Mouse (Mus musculus) neutrophil, adult 5-6 weeks (primary cell): ENCODE data around the gene Rpl7a. TPM values are rescaled to one million over a fixed set of nuclear protein-coding genes. Genes with fewer than 3 reads are reported as not detected.

ENCODE experiments used
- ATAC-seq: fragments of 151-379, 151-347 bp; 2 replicates; pipeline ENCODE4 v1.8.0; 2017; ENCODE audit warnings: mild to moderate bottlenecking, moderate TSS enrichment; ENCODE audit not compliant: insufficient number of reproducible peaks, poor library complexity, low FRiP score, severe bottlenecking; ENCODE audit errors: extremely low read depth
- total RNA-seq: library from RNA; stranded (forward); fragments of 200-1000 nt; gene quantifications from 2 replicates; pipeline ENCODE4 v1.2.3, GENCODE M21; 2017

Rpl7a gene
- total RNA-seq, 1 experiment from 2014 or later, result 711 TPM

DNA sequence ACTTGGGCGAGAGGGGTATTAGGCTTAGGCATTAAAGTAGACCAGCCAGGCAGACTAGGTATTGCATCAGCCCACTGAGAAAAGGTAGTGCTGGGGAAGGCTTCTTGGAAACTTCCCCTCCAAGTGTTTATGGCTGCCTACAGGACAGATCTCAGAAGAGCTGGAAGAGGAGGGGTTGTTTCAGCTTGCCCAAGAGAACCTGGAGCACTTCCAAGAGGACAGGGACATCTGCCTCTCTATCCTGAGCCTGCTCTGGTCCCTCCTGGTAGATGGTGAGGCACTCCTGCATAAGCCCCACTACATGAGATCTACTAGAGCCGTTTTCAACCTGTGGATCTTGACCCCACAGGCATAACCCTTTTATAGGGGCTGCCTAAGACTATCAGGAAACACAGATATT, 39.8 kb downstream of the Rpl7a start:
- ATAC-seq, result no peak

DNA sequence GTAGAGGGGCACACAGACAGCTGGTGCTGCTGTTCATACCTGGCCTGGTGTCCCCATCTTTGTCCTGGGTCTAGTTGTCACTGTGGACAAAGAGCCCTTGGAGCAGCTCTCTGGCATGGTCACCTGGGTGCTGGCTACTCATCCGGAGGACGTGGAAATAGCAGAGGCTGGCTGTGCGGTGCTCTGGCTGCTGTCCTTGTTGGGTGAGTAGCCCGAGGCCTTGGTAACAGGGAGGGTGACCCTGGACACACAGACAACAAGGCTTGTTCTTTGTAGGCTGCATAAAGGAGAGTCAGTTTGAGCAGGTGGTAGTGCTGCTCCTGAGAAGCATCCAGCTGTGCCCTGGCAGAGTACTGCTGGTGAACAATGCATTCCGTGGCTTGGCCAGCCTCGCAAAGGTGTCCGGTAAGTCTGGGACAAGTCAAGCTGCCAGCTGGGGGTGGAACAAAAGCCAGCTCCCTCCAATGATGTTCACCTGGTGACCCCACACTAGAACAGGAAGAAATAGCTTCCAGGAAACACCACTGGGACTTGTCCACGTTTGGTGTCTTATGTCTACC, 40.9 kb downstream of the Rpl7a start:
- no peak for ATAC-seq

DNA sequence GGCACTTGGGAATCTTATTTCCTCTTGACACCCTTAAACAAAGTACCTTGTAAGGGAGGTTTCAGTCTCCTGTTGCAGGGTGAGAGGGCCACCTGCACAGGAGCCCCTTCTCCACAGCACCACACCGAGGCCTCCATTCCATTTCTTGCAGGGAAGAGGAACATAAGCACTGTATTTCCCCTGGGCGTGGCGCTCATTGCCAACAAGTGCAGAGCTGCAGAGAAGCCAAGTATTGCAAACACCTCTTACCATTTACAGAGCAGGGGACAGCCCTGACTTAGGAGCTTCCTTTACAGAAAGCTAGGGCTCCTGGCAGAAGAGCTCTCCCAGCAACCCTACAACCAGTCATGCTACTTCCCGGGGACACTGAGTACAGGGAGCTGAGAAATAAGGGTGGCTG, 41.6 kb downstream of the Rpl7a start:
- ATAC-seq, result no peak

DNA sequence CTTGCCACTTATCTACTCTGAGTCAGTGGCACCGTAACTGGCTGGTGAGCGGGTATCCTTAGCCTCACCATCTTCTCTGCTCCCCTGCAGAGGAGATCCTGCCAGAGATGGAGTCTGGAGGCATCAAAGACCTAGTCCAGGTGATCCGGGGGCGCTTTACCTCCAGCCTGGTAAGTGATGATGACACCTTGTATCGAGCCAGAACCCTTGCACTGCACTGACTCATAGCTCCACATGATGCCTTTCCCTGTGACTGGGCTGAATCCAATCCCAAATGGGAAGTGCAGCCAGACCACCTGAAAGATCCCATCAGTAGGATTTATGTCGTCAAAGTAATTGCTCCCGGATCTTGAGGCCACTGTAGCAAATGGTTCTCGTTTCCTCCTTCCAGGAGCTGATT, 42.3 kb downstream of the Rpl7a start:
- ATAC-seq, result no peak

DNA sequence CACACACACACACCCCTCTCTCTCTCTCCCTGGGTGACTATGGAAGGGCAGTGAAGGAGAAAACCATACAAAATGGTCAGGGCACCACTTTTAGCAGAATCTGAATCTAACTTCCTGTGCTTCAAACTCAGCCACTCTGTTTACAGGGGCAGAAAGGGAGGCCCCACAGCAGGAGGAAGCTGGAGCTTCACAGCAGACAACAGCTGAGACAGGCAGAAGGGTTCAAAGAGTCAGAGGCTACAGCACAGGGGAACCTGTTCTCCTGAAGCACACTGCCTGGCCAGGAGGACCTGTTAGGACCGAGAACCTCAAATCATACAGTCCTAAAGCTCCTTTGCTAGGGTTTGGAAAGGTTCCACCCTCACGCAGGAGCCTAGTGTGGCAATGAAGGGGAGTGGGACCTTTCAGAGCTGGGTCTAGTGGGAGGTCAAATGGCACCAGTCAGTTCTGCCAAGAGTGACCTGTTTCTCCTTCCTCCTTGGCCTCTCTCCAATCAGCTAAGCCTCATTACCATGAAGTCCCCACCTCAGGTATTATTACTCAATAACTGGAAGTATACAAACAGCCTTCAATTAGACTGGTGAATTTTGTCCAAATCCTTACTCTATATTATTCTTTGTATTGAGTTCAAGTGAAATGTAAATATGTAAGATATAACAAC, 44.3 kb downstream of the Rpl7a start:
- ATAC-seq, result no peak

DNA sequence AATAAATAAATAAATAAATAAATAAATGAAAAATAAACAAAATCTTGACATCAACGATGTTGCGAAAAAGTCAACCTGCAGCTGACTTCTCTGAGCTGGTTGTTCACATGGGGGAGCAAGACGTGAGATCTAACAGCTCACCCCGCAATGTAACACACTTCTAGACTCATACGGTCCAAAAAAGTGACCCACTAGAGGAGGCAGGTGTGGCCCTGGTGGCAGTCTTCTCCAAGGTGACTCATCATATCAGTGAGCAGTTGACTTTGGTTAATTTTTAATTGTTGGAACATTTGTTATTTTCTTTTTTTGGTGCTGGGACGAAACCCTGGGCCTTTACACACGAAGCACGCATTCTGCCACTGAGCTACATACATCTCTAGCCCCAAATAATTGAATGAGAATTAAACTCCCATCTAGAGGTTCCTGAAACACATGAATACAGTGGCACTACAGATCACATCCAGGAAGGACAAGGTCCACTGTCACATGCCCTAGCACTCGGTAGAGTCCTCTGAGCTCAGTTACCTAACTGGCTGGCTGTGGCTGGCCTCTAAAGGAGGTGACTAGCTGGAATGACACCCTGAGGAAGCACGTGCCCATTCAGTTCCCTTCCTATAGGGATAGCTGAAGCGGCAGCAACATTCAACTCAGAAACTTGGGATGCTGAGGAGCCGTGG, 46.4 kb downstream of the Rpl7a start:
- no peak for ATAC-seq

DNA sequence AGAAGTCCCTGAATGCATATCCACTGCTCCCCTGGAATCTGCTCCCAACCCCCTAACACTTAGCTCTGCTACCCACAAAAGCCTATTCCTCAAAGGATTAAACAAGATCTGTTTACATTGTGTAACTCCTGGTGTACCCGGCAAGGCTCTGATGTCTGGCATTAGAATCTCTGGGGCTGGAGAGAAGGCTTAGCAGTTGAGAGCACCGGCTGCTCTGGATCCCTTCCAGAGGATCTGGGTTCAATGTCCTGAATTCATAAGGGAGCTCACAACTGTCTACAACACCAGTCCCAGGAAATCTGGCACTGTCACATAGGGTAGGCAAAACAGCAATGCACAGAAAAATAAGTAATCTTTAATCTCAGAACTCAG, 46.9 kb downstream of the Rpl7a start:
- no peak for ATAC-seq

DNA sequence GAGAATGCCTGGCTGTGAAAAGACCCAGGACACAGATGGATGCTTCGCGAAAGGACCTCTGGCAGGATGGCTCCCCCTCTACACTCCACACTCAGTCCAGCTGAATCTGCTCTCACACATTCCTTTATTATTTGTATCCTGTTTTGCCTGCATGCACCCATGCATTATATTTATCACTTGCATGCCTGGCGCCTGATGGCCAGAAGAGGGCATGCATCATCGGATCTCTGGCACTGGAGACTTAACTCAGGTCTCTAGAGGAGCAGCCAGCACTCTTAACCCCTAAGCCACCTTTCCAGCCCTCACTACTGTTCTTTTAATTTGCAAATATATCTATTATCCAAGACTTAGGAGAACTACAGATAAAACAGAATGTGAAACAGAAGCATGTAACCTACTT, 50.2 kb downstream of the Rpl7a start:
- ATAC-seq, result no peak

Other genes starting within 250 kb of the Rpl7a start
- 1.2 and 1.7 TPM in 2 replicates for gene Lcn4, start 239.5 kb upstream of the Rpl7a start, total RNA-seq
- not detected in 2 replicates for gene Abo, start 45.8 kb upstream of the Rpl7a start, total RNA-seq
- 46.4 and 52.5 TPM in 2 replicates for gene Surf6, start 7.9 kb upstream of the Rpl7a start, total RNA-seq
- 10.6 and 13.3 TPM in 2 replicates for gene Med22, start 87 bp upstream of the Rpl7a start, total RNA-seq
- 40.9 and 44.7 TPM in 2 replicates for gene Surf2, start 5.6 kb downstream of the Rpl7a start, total RNA-seq
- gene Surf1, start 5.8 kb downstream of the Rpl7a start, total RNA-seq, result 74.5 and 91.8 TPM in 2 replicates
- gene Surf4, start 23.2 kb downstream of the Rpl7a start, total RNA-seq, result 49.6 and 56.1 TPM in 2 replicates
- not detected in 2 replicates for gene Stkld1, start 23.3 kb downstream of the Rpl7a start, total RNA-seq
- gene Rexo4, start 53.6 kb downstream of the Rpl7a start, total RNA-seq, result 76.4 and 98.3 TPM in 2 replicates
- not detected in 2 replicates for gene Adamts13, start 62.7 kb downstream of the Rpl7a start, total RNA-seq
- 16.9 and 22.8 TPM in 2 replicates for gene Cacfd1, start 99.2 kb downstream of the Rpl7a start, total RNA-seq
- gene Slc2a6, start 117.2 kb downstream of the Rpl7a start, total RNA-seq, result 82.6 and 87.3 TPM in 2 replicates
- not detected in 2 replicates for gene Mymk, start 161.4 kb downstream of the Rpl7a start, total RNA-seq
- gene Adamtsl2, start 168.6 kb downstream of the Rpl7a start, total RNA-seq, result not detected in 2 replicates
- not detected in 2 replicates for gene Fam163b, start 231.7 kb downstream of the Rpl7a start, total RNA-seq